Mouse (Mus musculus) midbrain, embryonic 15.5 days (tissue): ENCODE measurements around the gene Stx6. TPM values are rescaled to one million over a fixed set of nuclear protein-coding genes. Genes with fewer than 3 reads are reported as not detected.
A peak's percentile ranks its signal among the peaks of the same experiment; 100 is the strongest.

Experiments
- ATAC-seq: fragments of 200-750 bp; cut with Nextera tagmentation; replicated peaks from 2 replicates; pipeline ENCODE4 v1.8.0; 2017; ENCODE audit warnings: moderate TSS enrichment
- H3K27ac ChIP-seq: fragments of 300-500 bp; sonication (generic); 2 replicates; pipeline ENCODE4 v1.5.1; 2015; ENCODE audit warnings: mild to moderate bottlenecking, inconsistent platforms
- H3K27me3 ChIP-seq: fragments of 300-500 bp; sonication (generic); replicated peaks from 2 replicates; pipeline ENCODE4 v1.6.1; 2015; ENCODE audit warnings: inconsistent platforms
- H3K36me3 ChIP-seq: fragments of 300-500 bp; sonication (generic); replicated peaks from 2 replicates; pipeline ENCODE4 v1.6.1; 2015; ENCODE audit warnings: inconsistent platforms
- H3K4me1 ChIP-seq: fragments of 300-500 bp; sonication (generic); 2 replicates; pipeline ENCODE4 v1.6.1; 2015; ENCODE audit warnings: inconsistent platforms
- H3K4me2 ChIP-seq: fragments of 300-500 bp; sonication (generic); 2 replicates; pipeline ENCODE4 v1.6.1; 2015; ENCODE audit warnings: inconsistent platforms, mild to moderate bottlenecking, moderate library complexity
- H3K4me3 ChIP-seq: fragments of 300-500 bp; sonication (generic); 2 replicates; pipeline ENCODE4 v1.5.1; 2015; ENCODE audit warnings: mild to moderate bottlenecking, inconsistent platforms
- H3K9ac ChIP-seq: fragments of 300-500 bp; sonication (generic); 2 replicates; pipeline ENCODE4 v1.6.1; 2015; ENCODE audit warnings: mild to moderate bottlenecking, inconsistent platforms
- H3K9me3 ChIP-seq: fragments of 300-500 bp; sonication (generic); 2 replicates; pipeline ENCODE4 v1.6.1; 2016; ENCODE audit warnings: inconsistent platforms
- WGBS: fragments of 180-500 bp; shearing (Covaris S2); methylation state at CpG from one replicate; pipeline ENCODE4 v1.1.7; 2015; ENCODE audit warnings: mixed read lengths; 5-methylcytosine and 5-hydroxymethylcytosine counted together
- polyA plus RNA-seq: library from polyadenylated mRNA; unstranded; fragments of >200 nt; fragmentation: Nextera tagmentation; extraction: Ambion mirVana; gene quantifications from 2 replicates; pipeline ENCODE4 v1.2.1, GENCODE M21; 2015

Gene Stx6
- polyA plus RNA-seq, 1 experiment from 2014 or later: 114 TPM

GRCm38 (mm10) chr1:155241701-155242487, 83.4 kb downstream of the Stx6 start:
- H3K27me3 ChIP-seq: peaks cover 3% of the 10 kb centered on the region; the same call in 1 of the 2 replicates
- no peak overlapping the region for H3K27ac ChIP-seq
- no peaks in the 10 kb centered on the region for H3K36me3 ChIP-seq
- peaks cover 26% of the 10 kb centered on the region for H3K4me1 ChIP-seq
- ATAC-seq: no peak
- no peak overlapping the region for H3K9ac ChIP-seq
- no peak overlapping the region for H3K4me3 ChIP-seq
- H3K4me2 ChIP-seq: no peak overlapping the region
- 83% methylated on average over 12 of the region's 12 CpGs for WGBS
- no peaks in the 10 kb centered on the region for H3K9me3 ChIP-seq

- Histone ChIP-seq H3K27ac (no peak overlapping the region), H3K36me3 (no peaks in the 10 kb centered on the region), H3K4me3 (no peak overlapping the region), H3K9ac (no peak overlapping the region), H3K4me2 (no peak overlapping the region), H3K4me1 (peaks cover 20% of the 10 kb centered on the region), H3K9me3 (no peaks in the 10 kb centered on the region), H3K27me3 (peaks cover 3% of the 10 kb centered on the region; the same call in 1 of the 2 replicates)
- no peak for ATAC-seq
- WGBS: 67% methylated on average over 1 of the region's 1 CpGs
These were observed 83.9 kb downstream of the Stx6 start for GRCm38 (mm10) chr1:155242488-155242745.

- Histone ChIP-seq H3K9me3 (no peaks in the 10 kb centered on the region), H3K36me3 (no peaks in the 10 kb centered on the region), H3K27ac (peak within 1 kb of the TSS; percentile 39; the same call in 1 of the 2 replicates), H3K9ac (peak within 1 kb of the TSS; percentile 55), H3K27me3 (peaks cover 3% of the 10 kb centered on the region; the same call in 1 of the 2 replicates), H3K4me2 (peak within 1 kb of the TSS; percentile 83), H3K4me3 (peak within 1 kb of the TSS; percentile 46), H3K4me1 (peaks cover 16% of the 10 kb centered on the region)
- peak; percentile 71 for ATAC-seq
- WGBS: 3% methylated on average over 84 of the region's 85 CpGs
These were observed 85.6 kb downstream of the Stx6 start, which contains the start of gene BC034090 for GRCm38 (mm10) chr1:155243797-155244770. TSS of gene BC034090 (minus strand) at chr1:155244444.

- 5% methylated on average over 29 of the region's 29 CpGs for WGBS
- Histone ChIP-seq H3K27me3 (peaks cover 3% of the 10 kb centered on the region; the same call in 1 of the 2 replicates), H3K4me2 (peak overlapping the region; percentile 83), H3K9me3 (no peaks in the 10 kb centered on the region), H3K36me3 (no peaks in the 10 kb centered on the region), H3K4me3 (peak overlapping the region; percentile 46), H3K4me1 (peaks cover 10% of the 10 kb centered on the region), H3K27ac (peak overlapping the region; percentile 39; the same call in 1 of the 2 replicates), H3K9ac (peak overlapping the region; percentile 55)
- ATAC-seq: no peak
These were observed 86.3 kb downstream of the Stx6 start for GRCm38 (mm10) chr1:155244771-155245211.

DNA sequence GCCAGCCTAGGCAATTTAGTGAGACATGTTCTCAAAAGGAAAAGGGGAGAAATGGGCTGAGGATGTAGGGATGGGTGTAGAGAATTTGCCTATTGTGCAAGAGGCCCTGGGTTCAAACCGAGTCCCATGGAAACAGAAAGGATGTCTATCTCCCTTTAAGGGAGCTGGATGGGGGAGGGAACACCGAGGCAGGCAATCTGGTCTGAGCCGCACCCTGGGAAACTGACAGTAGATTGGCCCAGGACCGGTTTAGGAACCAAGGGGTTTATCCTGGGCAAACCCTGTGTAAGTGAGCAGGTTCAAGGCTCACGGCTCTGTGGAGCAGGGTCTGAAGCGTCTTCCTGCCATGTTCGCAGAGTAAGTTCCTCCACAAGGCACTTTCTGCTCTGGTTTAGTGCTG, 87.0 kb downstream of the Stx6 start:
- H3K27ac ChIP-seq: no peak overlapping the region
- H3K4me1 ChIP-seq: peaks cover 10% of the 10 kb centered on the region
- no peak overlapping the region for H3K9ac ChIP-seq
- no peak for ATAC-seq
- no peak overlapping the region for H3K4me3 ChIP-seq
- WGBS: 65% methylated on average over 7 of the region's 7 CpGs
- no peak overlapping the region for H3K4me2 ChIP-seq
- H3K36me3 ChIP-seq: no peaks in the 10 kb centered on the region
- H3K27me3 ChIP-seq: peaks cover 3% of the 10 kb centered on the region; the same call in 1 of the 2 replicates
- H3K9me3 ChIP-seq: no peaks in the 10 kb centered on the region

DNA sequence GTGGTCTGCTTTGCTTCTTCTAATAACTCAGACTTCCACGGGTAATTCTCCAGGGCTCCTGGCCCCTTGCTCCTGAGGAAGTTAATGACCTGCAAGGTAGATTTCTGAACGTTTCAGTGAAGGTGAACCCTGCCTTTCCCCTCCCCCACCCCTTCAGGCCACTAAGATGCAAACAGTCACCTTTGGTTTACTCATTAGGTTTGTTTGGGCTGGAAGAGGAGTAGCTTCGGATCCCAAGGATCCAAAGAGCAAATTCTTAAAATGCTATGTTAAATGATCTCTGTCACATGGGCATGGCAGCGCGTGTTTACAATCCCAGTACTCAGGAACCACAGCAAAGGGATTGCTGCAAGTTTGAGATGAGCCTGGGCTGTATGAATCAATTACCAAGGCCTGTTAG, 88.9 kb downstream of the Stx6 start:
- Histone ChIP-seq H3K4me3 (no peak overlapping the region), H3K9me3 (no peaks in the 10 kb centered on the region), H3K4me1 (peaks cover 10% of the 10 kb centered on the region), H3K27me3 (0 out of 2 replicates have a peak, but pooled peaks cover 3% of the 10 kb centered on the region), H3K27ac (no peak overlapping the region), H3K9ac (no peak overlapping the region), H3K36me3 (no peaks in the 10 kb centered on the region), H3K4me2 (no peak overlapping the region)
- 53% methylated on average over 5 of the region's 5 CpGs for WGBS
- no peak for ATAC-seq

GRCm38 (mm10) chr1:155248041-155248440, 89.5 kb downstream of the Stx6 start:
- Histone ChIP-seq H3K4me3 (no peak overlapping the region), H3K4me2 (no peak overlapping the region), H3K36me3 (no peaks in the 10 kb centered on the region), H3K9ac (no peak overlapping the region), H3K27ac (0 out of 2 replicates have a peak overlapping the region, but pooled peaks have one; percentile 8), H3K9me3 (no peaks in the 10 kb centered on the region), H3K27me3 (0 out of 2 replicates have a peak, but pooled peaks cover 2% of the 10 kb centered on the region), H3K4me1 (peaks cover 13% of the 10 kb centered on the region)
- WGBS: 77% methylated on average over 5 of the region's 5 CpGs
- no peak for ATAC-seq

GRCm38 (mm10) chr1:155249896-155250295, 91.4 kb downstream of the Stx6 start:
- Histone ChIP-seq H3K27ac (no peak overlapping the region), H3K27me3 (no peaks in the 10 kb centered on the region), H3K9me3 (no peaks in the 10 kb centered on the region), H3K36me3 (no peaks in the 10 kb centered on the region), H3K4me1 (peaks cover 3% of the 10 kb centered on the region; the same call in 1 of the 2 replicates), H3K4me2 (no peak overlapping the region), H3K4me3 (no peak overlapping the region), H3K9ac (no peak overlapping the region)
- WGBS: 35% methylated on average over 5 of the region's 5 CpGs
- ATAC-seq: no peak

GRCm38 (mm10) chr1:155250531-155251135, 92.1 kb downstream of the Stx6 start:
- WGBS: 43% methylated on average over 4 of the region's 4 CpGs
- Histone ChIP-seq H3K4me2 (no peak overlapping the region), H3K9ac (no peak overlapping the region), H3K4me3 (no peak overlapping the region), H3K27ac (no peak overlapping the region), H3K4me1 (peaks cover 3% of the 10 kb centered on the region; the same call in 1 of the 2 replicates), H3K27me3 (no peaks in the 10 kb centered on the region), H3K36me3 (no peaks in the 10 kb centered on the region), H3K9me3 (no peaks in the 10 kb centered on the region)
- no peak for ATAC-seq

DNA sequence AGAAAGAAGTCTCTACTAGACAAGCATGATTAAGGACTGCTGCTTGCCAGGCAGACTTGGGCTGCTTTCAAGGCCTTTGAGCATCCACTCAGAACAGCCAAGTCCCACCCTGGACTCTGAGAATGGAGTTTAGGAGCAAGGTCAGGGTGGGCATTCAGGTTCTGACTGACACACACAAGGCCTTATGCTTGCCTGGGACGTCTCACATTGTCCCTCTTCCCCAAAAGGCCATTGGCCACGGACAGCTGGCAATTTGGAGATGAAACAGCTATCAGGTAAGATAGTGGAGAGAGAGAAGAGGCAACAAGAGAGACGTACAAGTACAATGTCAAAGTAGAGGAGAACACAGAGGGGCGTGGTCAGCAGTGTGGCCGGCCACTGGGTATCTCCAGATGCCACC, 93.1 kb downstream of the Stx6 start:
- Histone ChIP-seq H3K36me3 (no peaks in the 10 kb centered on the region), H3K9me3 (no peaks in the 10 kb centered on the region), H3K4me1 (peaks cover 3% of the 10 kb centered on the region; the same call in 1 of the 2 replicates), H3K4me2 (no peak overlapping the region), H3K4me3 (no peak overlapping the region), H3K9ac (no peak overlapping the region), H3K27me3 (no peaks in the 10 kb centered on the region), H3K27ac (no peak overlapping the region)
- WGBS: 83% methylated on average over 5 of the region's 5 CpGs
- ATAC-seq: no peak

DNA sequence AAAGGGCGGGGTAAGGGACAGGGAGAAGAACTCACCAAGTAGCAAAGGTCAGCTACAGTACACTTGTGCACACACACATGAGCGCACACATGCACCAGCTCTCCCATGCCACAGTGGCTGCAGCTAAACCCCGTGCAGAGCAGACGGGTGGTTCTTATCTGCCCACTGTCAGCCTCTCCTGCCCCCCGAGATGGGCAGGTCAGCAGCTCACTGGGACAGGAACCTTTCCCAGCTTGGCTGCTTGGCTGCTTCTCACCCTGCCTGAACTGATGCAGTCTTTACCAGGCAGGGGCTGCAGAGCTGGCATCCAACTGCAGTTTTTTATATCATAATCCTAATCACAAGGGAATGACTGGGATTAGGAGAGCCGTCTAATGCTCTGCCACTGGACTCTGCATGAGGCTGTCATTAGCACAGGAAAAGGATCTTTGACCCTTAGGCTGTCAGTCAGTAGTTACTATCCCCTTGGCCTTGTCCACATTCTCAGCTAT, 94.2 kb downstream of the Stx6 start:
- H3K27ac ChIP-seq: no peak overlapping the region
- no peak overlapping the region for H3K4me2 ChIP-seq
- H3K4me1 ChIP-seq: peaks cover 3% of the 10 kb centered on the region; the same call in 1 of the 2 replicates
- WGBS: 52% methylated on average over 6 of the region's 6 CpGs
- ATAC-seq: no peak
- H3K9me3 ChIP-seq: no peaks in the 10 kb centered on the region
- no peaks in the 10 kb centered on the region for H3K27me3 ChIP-seq
- H3K36me3 ChIP-seq: no peaks in the 10 kb centered on the region
- H3K9ac ChIP-seq: no peak overlapping the region
- H3K4me3 ChIP-seq: no peak overlapping the region
